In genomic region chr16:57857071-57857470, GRCm38 (mm10) we compare ENCODE assay signal across 22 mouse cellular contexts.
DNase-seq lines count a peak whose midpoint lies in the region; ATAC-seq and TF ChIP-seq lines count a peak whose summit lies in the region.
"Had no signal": no experiment of that assay in that cellular context is flagged by ENCODE, and none has a peak within 500 bp of the region (broad histone marks: within the 10 kb centered on the region; RNA-seq: fewer than 3 reads in every experiment).

No protein-coding gene starts in this region.

- no peak overlapping the region for H3K27ac ChIP-seq in heart, embryonic 12.5 days (ENCODE audit: poor library complexity, severe bottlenecking)
- H3K27ac ChIP-seq in heart, adult 2 months, result no peak overlapping the region; the same call in 1 of the 2 replicates
- H3K27ac ChIP-seq in liver, embryonic 12.5 days, result no peak overlapping the region
- H3K27ac ChIP-seq in liver, postnatal 0 days (ENCODE audit: low read depth), result no peak overlapping the region
- H3K27ac ChIP-seq: embryonic facial prominence, embryonic 12.5 days; embryonic facial prominence, embryonic 15.5 days; forebrain, embryonic 12.5 days; forebrain, embryonic 15.5 days; hindbrain, embryonic 12.5 days; hindbrain, embryonic 15.5 days had no signal

- no peak overlapping the region for H3K4me3 ChIP-seq in heart, embryonic 12.5 days
- no peak overlapping the region for H3K4me3 ChIP-seq in heart, adult 2 months
- no peak overlapping the region for H3K4me3 ChIP-seq in liver, embryonic 12.5 days
- H3K4me3 ChIP-seq in liver, postnatal 0 days (ENCODE audit: low read depth, low read length), result no peak overlapping the region
- H3K4me3 ChIP-seq: embryonic facial prominence, embryonic 12.5 days; embryonic facial prominence, embryonic 15.5 days; forebrain, embryonic 12.5 days; forebrain, embryonic 15.5 days; hindbrain, embryonic 12.5 days; hindbrain, embryonic 15.5 days had no signal

- ATAC-seq in heart, embryonic 12.5 days (ENCODE audit: insufficient number of reproducible peaks, low FRiP score), result peak; percentile 81
- ATAC-seq in liver, embryonic 12.5 days, result peak; percentile 59; the same call in 1 of the 2 replicates
- ATAC-seq in liver, postnatal 0 days, result no peak
- peak; percentile 68 for ATAC-seq in megakaryocyte-erythroid progenitor cell, adult 5-6 weeks (replicated peaks; ENCODE audit: low FRiP score, low TSS enrichment, poor library complexity, severe bottlenecking)
- ATAC-seq in cerebellum, adult (ENCODE audit: insufficient number of reproducible peaks, low FRiP score, low TSS enrichment), result no peak
- ATAC-seq: activated CD4-positive, CD25-positive, alpha-beta regulatory T cell, adult 4 months; CD4-positive, CD25-positive, alpha-beta regulatory T cell, adult 4 months; forebrain, embryonic 15.5 days; intestine, postnatal 0 days had no signal

- intact Hi-C loops in heart, adult 2 months (cut with DNase I), result loop anchor here (10.0 kb wide), 1 partner anchor 192 kb away; no protein-coding TSS in a partner anchor

- TF ChIP-seq EP300 in heart, adult 2 months (IDR thresholded peaks at IDR 0.05; ENCODE audit: insufficient read depth, low read depth, low read length), result no peak
- TF ChIP-seq EP300 in liver, postnatal 0 days (IDR thresholded peaks at IDR 0.05; ENCODE audit: low read depth), result no peak

- no peaks in the 10 kb centered on the region for H3K9me3 ChIP-seq in heart, embryonic 12.5 days (replicated peaks)
- H3K9me3 ChIP-seq in liver, embryonic 12.5 days (replicated peaks), result no peaks in the 10 kb centered on the region
- no peaks in the 10 kb centered on the region for H3K9me3 ChIP-seq in liver, postnatal 0 days (ENCODE audit: low read length)
- H3K9me3 ChIP-seq: embryonic facial prominence, embryonic 12.5 days; embryonic facial prominence, embryonic 15.5 days; forebrain, embryonic 12.5 days; forebrain, embryonic 15.5 days; hindbrain, embryonic 12.5 days; hindbrain, embryonic 15.5 days had no signal

- H3K4me2 ChIP-seq in heart, embryonic 12.5 days, result no peak overlapping the region
- no peak overlapping the region for H3K4me2 ChIP-seq in liver, embryonic 12.5 days
- no peak overlapping the region for H3K4me2 ChIP-seq in liver, postnatal 0 days (ENCODE audit: low read depth, low read length)
- H3K4me2 ChIP-seq: embryonic facial prominence, embryonic 12.5 days; embryonic facial prominence, embryonic 15.5 days; forebrain, embryonic 12.5 days; forebrain, embryonic 15.5 days; hindbrain, embryonic 12.5 days; hindbrain, embryonic 15.5 days had no signal

- no peaks in the 10 kb centered on the region for H3K79me2 ChIP-seq in heart, adult 2 months (replicated peaks; ENCODE audit: control insufficient read depth, insufficient read depth, low read length)

- H3K9ac ChIP-seq in heart, embryonic 12.5 days, result no peak overlapping the region
- H3K9ac ChIP-seq in heart, adult 2 months (ENCODE audit: low read depth, low read length), result no peak overlapping the region
- no peak overlapping the region for H3K9ac ChIP-seq in liver, embryonic 12.5 days
- no peak overlapping the region for H3K9ac ChIP-seq in liver, postnatal 0 days (replicated peaks)
- H3K9ac ChIP-seq: embryonic facial prominence, embryonic 12.5 days; embryonic facial prominence, embryonic 15.5 days; forebrain, embryonic 12.5 days; forebrain, embryonic 15.5 days; hindbrain, embryonic 12.5 days; hindbrain, embryonic 15.5 days had no signal

- no peak for TF ChIP-seq POLR2A in heart, adult 2 months (IDR thresholded peaks at IDR 0.05; ENCODE audit: insufficient read depth, low read depth, low read length)

- DNase-seq in heart, adult 2 months, result no peak
- DNase-seq in liver, postnatal 0 days, result no peak
- DNase-seq: adrenal gland, postnatal 10 days; adrenal gland, postnatal 36 days; cerebellum, adult 11 months; cerebellum, adult 2 months; cerebellum, adult 9-11 months; cerebellum, postnatal 25 days; gastrocnemius, postnatal 25 days had no signal

- H3K27me3 ChIP-seq in heart, embryonic 12.5 days (replicated peaks), result no peaks in the 10 kb centered on the region
- H3K27me3 ChIP-seq in heart, adult 2 months (ENCODE audit: control insufficient read depth, insufficient read depth, low read length), result no peaks in the 10 kb centered on the region
- H3K27me3 ChIP-seq in liver, embryonic 12.5 days (replicated peaks), result no peaks in the 10 kb centered on the region
- H3K27me3 ChIP-seq in liver, postnatal 0 days (ENCODE audit: insufficient read depth, low read length), result no peaks in the 10 kb centered on the region
- H3K27me3 ChIP-seq: embryonic facial prominence, embryonic 12.5 days; embryonic facial prominence, embryonic 15.5 days; forebrain, embryonic 12.5 days; forebrain, embryonic 15.5 days; hindbrain, embryonic 12.5 days; hindbrain, embryonic 15.5 days had no signal

- H3K36me3 ChIP-seq in heart, embryonic 12.5 days, result no peaks in the 10 kb centered on the region
- peaks cover 17% of the 10 kb centered on the region for H3K36me3 ChIP-seq in heart, adult 2 months (ENCODE audit: control insufficient read depth, insufficient read depth, low read length)
- H3K36me3 ChIP-seq in liver, embryonic 12.5 days, result no peaks in the 10 kb centered on the region
- H3K36me3 ChIP-seq in liver, postnatal 0 days (replicated peaks; ENCODE audit: insufficient read depth, low read length), result no peaks in the 10 kb centered on the region
- H3K36me3 ChIP-seq: embryonic facial prominence, embryonic 12.5 days; embryonic facial prominence, embryonic 15.5 days; forebrain, embryonic 12.5 days; forebrain, embryonic 15.5 days; hindbrain, embryonic 12.5 days; hindbrain, embryonic 15.5 days had no signal

- no peak for TF ChIP-seq CTCF in heart, adult 2 months (IDR thresholded peaks at IDR 0.05)
- TF ChIP-seq CTCF in liver, postnatal 0 days (IDR thresholded peaks at IDR 0.05; ENCODE audit: low read depth), result no peak

- WGBS in heart, embryonic 12.5 days, result 31% methylated on average over 1 of the region's 1 CpGs
- 65% methylated on average over 1 of the region's 1 CpGs for WGBS in heart, adult 2 months
- 14% methylated on average over 1 of the region's 1 CpGs for WGBS in liver, embryonic 12.5 days (ENCODE audit: insufficient replicate concordance)
- WGBS in liver, postnatal 0 days (ENCODE audit: insufficient replicate concordance), result 33% methylated on average over 1 of the region's 1 CpGs

- H3K4me1 ChIP-seq in heart, embryonic 12.5 days (replicated peaks), result peaks cover 15% of the 10 kb centered on the region
- peaks cover 14% of the 10 kb centered on the region for H3K4me1 ChIP-seq in heart, adult 2 months (ENCODE audit: control insufficient read depth, insufficient read depth, low read length)
- 0 out of 2 replicates have a peak, but pooled peaks cover 15% of the 10 kb centered on the region for H3K4me1 ChIP-seq in liver, embryonic 12.5 days
- H3K4me1 ChIP-seq in liver, postnatal 0 days (ENCODE audit: insufficient read depth), result no peaks in the 10 kb centered on the region

Comparison
In these comparisons a context has a peak if more than half of its experiments do, and no peak if none do; other contexts are left out.
1. ATAC-seq: peak in heart, embryonic 12.5 days (single experiment), liver, embryonic 12.5 days (single experiment) and megakaryocyte-erythroid progenitor cell, adult 5-6 weeks (single experiment); none in liver, postnatal 0 days (single experiment) and cerebellum, adult (single experiment).